Mouse (Mus musculus): ENCODE measurements around the gene Mapkapk2.

- TF ChIP-seq EP300 (IDR thresholded peaks at IDR 0.05; ENCODE audit: low read depth) (no peak), CTCF (IDR thresholded peaks at IDR 0.05; ENCODE audit: low read depth) (no peak)
Measured at GRCm38 (mm10) chr1:131038415-131039017, 59.1 kb downstream of the Mapkapk2 start.

Data from liver, postnatal 0 days (tissue).